Mouse (Mus musculus): ENCODE data around the gene Ddx54.

DNA sequence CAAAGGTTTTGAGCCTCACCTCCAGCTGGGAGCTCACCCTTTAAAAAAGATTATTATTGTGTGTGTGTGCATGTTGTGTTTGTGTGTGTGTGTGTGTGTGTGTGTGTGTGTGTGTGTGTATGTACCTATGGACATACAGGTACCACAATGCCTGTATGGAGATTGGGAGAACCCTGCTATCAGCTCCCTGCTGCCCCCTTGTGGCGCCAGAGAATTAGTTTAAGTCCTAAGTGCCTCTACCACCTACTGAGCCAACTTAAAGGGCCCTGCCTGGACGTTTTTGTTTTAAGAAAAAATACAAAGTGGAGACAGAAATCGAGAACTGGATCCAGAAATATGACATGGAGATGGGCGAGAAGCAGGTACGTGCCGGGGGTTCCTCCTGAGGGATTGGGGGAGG lies 7.7 kb upstream of the Ddx54 start:
- peak; percentile 57 to 90; a peak in 3 of 4 replicates for TF ChIP-seq CTCF (conservative IDR thresholded peaks at IDR 0.05 in 1 of 2, IDR thresholded peaks at IDR 0.05 in 1 of 2; ENCODE audit: low read depth in 2 of 2, low read length in 2 of 2)
- TF ChIP-seq RAD21 (IDR thresholded peaks at IDR 0.05; ENCODE audit: low read depth, low read length), result peak; percentile 73
- no peak for TF ChIP-seq JUN (IDR thresholded peaks at IDR 0.05; ENCODE audit: insufficient read depth, low read depth, low read length)
- peak; percentile 21; the same call in 1 of the 2 replicates for TF ChIP-seq ZC3H11A (IDR thresholded peaks at IDR 0.05; ENCODE audit: low read depth, low read length)
- TF ChIP-seq E2F4 (IDR thresholded peaks at IDR 0.05; ENCODE audit: insufficient replicate concordance, low read depth, low read length), result no peak
- TF ChIP-seq POLR2A (IDR thresholded peaks at IDR 0.05; ENCODE audit: low read depth, low read length), result no peak
- no peak for TF ChIP-seq ETS1 (conservative IDR thresholded peaks at IDR 0.05; ENCODE audit: low read depth, low read length)
- TF ChIP-seq USF1 (IDR thresholded peaks at IDR 0.05; ENCODE audit: low read depth, low read length), result no peak
- TF ChIP-seq ZNF384 (IDR thresholded peaks at IDR 0.05; ENCODE audit: low read depth, low read length), result no peak; the same call in 1 of the 2 replicates
- TF ChIP-seq MAFK (IDR thresholded peaks at IDR 0.05; ENCODE audit: insufficient replicate concordance, low read length), result no peak
- TF ChIP-seq CHD1 (IDR thresholded peaks at IDR 0.05; ENCODE audit: low read depth, low read length), result no peak

All from CH12.LX (cell line).